Mouse (Mus musculus) cerebellum, adult 2 months (tissue): ENCODE measurements around the gene Cdk8. TPM values are rescaled to one million over a fixed set of nuclear protein-coding genes. Genes with fewer than 3 reads are reported as not detected.
A peak's percentile ranks its signal among the peaks of the same experiment; 100 is the strongest.

Experiments
- DNase-seq, 2 experiments: peaks; one replicate each; pipeline ENCODE4 v3.0.0; 2021
- H3K27ac ChIP-seq: fragments of 200-500 bp; 2 replicates; pipeline ENCODE4 v1.5.1; 2012; ENCODE audit warnings: low read length, control low read depth, inconsistent platforms; ENCODE audit not compliant: insufficient read depth
- H3K27me3 ChIP-seq: fragments of 200-500 bp; 2 replicates; pipeline ENCODE4 v1.6.1; 2012; ENCODE audit warnings: inconsistent platforms, mild to moderate bottlenecking, low read length, moderate library complexity; ENCODE audit not compliant: control insufficient read depth, insufficient read depth
- H3K4me1 ChIP-seq: fragments of 200-500 bp; 2 replicates; pipeline ENCODE4 v1.6.1; 2011; ENCODE audit warnings: low read length; ENCODE audit not compliant: control insufficient read depth, insufficient read depth
- H3K4me3 ChIP-seq: fragments of 200-500 bp; replicated peaks from 2 replicates; pipeline ENCODE3; 2011; ENCODE audit warnings: mild to moderate bottlenecking, low read depth, low read length, control low read depth; ENCODE audit not compliant: insufficient read depth
- CTCF ChIP-seq: fragments of 200-500 bp; IDR thresholded peaks from 2 replicates; pipeline ENCODE4 v1.5.1; 2011; ENCODE audit warnings: low read depth, mild to moderate bottlenecking, control low read depth, low read length, moderate library complexity, borderline replicate concordance; ENCODE audit not compliant: insufficient read depth
- POLR2A ChIP-seq: fragments of 200-500 bp; IDR thresholded peaks from 2 replicates; pipeline ENCODE4 v1.6.1; 2011; ENCODE audit warnings: low read length, control low read depth, borderline replicate concordance; ENCODE audit not compliant: insufficient read depth
- WGBS: fragments of 180-500 bp; shearing (Covaris S2); methylation state at CpG from one replicate; pipeline ENCODE4 v1.1.7; 2018; 5-methylcytosine and 5-hydroxymethylcytosine counted together
- polyA plus RNA-seq: library from polyadenylated mRNA; depleted of rRNA; stranded (reverse); fragments of >200 nt; gene quantifications from 2 replicates; pipeline ENCODE4 v1.2.3, GENCODE M21; 2012

Cdk8 gene
- polyA plus RNA-seq, 1 experiment = 35.3 TPM

DNA sequence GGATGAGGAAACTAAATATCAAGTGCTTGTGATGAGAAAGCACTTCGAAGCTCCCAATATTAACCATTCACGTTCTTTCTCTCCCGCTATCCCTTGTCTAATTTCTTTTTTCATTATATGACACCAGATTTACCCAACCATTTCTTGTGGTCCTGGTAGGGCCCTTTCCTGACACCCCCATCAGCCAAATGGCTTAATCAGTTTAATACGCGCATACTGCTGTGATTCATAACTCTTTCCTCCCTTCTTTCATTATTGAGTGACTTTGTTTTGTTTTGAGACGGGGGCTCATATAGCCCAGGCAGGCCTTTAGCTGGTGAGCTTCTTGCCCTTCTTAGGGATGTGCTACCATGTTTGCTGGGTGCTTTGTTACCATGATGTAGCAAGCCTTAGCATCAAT lies 9.3 kb upstream of the Cdk8 start:
- TF ChIP-seq POLR2A = no peak
- no peak for TF ChIP-seq CTCF
- 30% methylated on average over 6 of the region's 6 CpGs for WGBS
- H3K4me1 ChIP-seq = no peaks in the 10 kb centered on the region
- H3K4me3 ChIP-seq = peak overlapping the region; percentile 72
- peak overlapping the region; percentile 74; the same call in 1 of the 2 replicates for H3K27ac ChIP-seq
- no peak for DNase-seq
- no peaks in the 10 kb centered on the region for H3K27me3 ChIP-seq

DNA sequence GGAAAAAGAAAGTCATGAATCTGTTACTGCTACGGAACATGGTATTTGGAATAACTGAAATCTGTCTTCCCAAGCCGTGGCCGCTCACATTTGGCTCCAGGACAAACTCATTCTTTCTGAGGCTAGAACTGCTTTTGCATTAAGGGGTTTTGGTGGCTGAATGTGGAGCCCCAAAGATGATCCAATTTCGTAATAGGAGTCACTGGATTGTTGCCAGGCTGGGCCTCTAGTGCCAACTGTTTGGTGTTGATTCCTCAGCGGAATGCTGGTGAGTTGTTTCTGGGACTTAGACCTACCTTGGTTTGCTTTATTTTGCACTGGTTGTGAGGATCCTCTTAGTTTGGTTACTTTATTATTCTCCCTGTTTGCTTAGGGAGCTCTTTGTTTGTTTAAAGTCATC lies 7.2 kb upstream of the Cdk8 start:
- TF ChIP-seq POLR2A (no peak), CTCF (no peak)
- WGBS = 64% methylated on average over 5 of the region's 5 CpGs
- no peak for DNase-seq
- no peak overlapping the region for H3K27ac ChIP-seq
- no peaks in the 10 kb centered on the region for H3K4me1 ChIP-seq
- H3K4me3 ChIP-seq = no peak overlapping the region
- H3K27me3 ChIP-seq = no peaks in the 10 kb centered on the region

DNA sequence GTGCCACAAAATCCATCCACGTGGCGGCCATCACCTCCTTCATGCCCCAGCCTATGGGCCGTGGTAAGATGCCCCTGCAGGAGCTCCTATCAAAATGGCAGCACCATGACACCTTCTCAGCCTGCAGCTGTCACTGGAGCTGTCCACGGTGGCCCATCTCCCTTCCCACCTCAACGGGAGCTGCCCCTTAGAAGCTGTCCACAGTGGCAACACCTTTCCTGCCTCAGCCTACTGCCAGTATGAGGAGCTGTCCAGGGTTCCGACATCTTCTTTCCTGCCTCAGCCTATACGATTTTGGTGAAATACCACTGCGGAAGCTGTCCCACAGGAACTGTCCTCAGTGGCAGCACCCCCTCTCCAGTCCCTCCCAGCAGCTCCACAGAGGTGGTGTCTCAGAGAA lies 3.5 kb upstream of the Cdk8 start:
- H3K4me3 ChIP-seq = no peak overlapping the region
- no peaks in the 10 kb centered on the region for H3K4me1 ChIP-seq
- WGBS = 82% methylated on average over 8 of the region's 8 CpGs
- no peak for DNase-seq
- TF ChIP-seq CTCF = no peak
- no peak for TF ChIP-seq POLR2A
- no peak overlapping the region for H3K27ac ChIP-seq
- no peaks in the 10 kb centered on the region for H3K27me3 ChIP-seq

DNA sequence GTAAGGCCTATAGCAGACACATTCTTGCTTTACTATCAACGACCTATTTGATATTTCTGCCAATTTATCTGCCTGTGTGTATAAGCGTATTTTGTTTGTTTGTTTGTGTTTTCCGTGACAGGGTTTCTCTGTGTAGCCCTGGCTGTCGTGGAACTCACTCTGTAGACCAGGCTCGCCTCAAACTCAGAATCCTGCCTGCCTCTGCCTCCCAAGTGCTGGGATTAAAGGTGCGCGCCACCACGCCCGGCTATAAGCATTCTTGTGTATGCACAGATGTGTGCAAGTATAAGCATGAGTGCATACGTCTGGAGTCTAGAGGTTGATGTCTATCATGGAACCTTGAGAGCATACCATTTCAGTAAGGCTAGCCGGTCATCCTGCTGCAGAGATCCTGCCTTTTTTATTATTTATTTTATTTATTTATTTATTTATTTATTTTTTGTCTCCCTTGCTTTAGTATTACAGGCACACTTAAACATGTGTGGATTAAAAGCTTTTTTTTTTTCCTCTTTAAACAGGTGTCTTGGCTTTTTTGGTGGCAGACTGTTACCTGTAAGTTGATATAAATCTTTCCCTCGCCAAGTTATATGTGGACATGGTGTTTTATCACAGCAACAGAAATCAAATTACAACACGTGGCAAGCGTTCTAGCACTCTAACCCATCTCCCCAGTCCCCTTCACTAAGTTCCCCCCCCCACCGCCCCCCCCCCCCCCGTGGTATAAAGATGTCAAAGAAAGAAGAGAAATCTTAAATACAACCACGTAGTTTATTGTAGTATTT lies 970 bp upstream of the Cdk8 start:
- DNase-seq = no peak
- WGBS = 54% methylated on average over 17 of the region's 17 CpGs
- H3K27ac ChIP-seq = no peak overlapping the region
- H3K4me1 ChIP-seq = no peaks in the 10 kb centered on the region
- peak overlapping the region; percentile 78 for H3K4me3 ChIP-seq
- TF ChIP-seq CTCF (no peak), POLR2A (no peak)
- no peaks in the 10 kb centered on the region for H3K27me3 ChIP-seq

DNA sequence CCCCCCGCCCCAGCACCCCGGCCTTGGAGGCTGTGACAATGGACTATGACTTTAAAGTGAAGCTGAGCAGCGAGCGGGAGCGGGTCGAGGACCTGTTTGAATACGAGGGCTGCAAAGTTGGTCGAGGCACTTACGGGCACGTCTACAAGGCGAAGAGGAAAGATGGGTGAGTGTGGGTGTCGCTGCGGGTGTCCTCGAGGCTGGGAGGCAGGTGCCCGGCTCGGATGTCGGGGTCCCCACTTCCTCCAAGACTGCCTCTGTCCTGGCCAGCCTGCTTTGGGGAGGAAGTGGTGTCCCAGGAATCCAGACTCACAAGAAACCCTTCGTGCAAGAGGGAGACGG lies 596 bp downstream of the Cdk8 start:
- H3K4me3 ChIP-seq = peak overlapping the region; percentile 78
- TF ChIP-seq CTCF (no peak), POLR2A (no peak)
- H3K27ac ChIP-seq = 0 out of 2 replicates have a peak overlapping the region, but pooled peaks have one; percentile 81
- DNase-seq = peak in 1 of 2 experiments; percentile 53
- under 1% methylated on average over 19 of the region's 19 CpGs for WGBS
- no peaks in the 10 kb centered on the region for H3K27me3 ChIP-seq
- H3K4me1 ChIP-seq = no peaks in the 10 kb centered on the region; the same call in 1 of the 2 replicates

DNA sequence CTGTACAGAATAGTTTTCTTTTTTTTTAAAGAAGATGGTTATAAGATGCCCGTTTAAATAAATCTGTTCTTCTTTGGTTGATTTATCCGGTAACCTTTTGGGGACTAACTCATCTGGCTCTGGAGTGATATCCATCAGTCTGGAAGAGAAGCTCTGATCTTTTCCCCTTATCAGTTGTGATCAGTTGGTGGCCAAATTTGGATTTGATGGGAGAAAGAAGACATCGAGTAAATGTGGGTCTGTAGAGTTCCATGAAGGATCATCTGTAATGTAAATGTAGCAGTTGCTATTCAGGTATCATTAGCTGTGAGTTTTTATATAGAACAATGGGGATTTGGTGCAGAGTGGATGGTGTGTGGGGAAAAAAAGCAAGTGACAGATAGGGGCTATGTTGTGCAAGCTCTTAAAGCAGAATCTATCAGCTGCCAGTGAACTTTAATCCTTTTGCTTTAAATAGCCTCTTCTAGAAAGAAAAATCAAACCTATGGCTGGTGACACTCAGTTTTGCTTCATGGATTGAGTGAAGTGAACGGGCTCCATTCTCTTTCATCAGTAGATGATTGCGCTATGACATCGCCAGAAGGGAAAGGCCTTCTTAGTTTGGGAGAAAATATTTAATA lies 1.1 kb downstream of the Cdk8 start:
- Histone ChIP-seq H3K27me3 (no peaks in the 10 kb centered on the region), H3K4me1 (no peaks in the 10 kb centered on the region; the same call in 1 of the 2 replicates), H3K4me3 (peak overlapping the region; percentile 78), H3K27ac (no peak overlapping the region)
- TF ChIP-seq POLR2A (no peak), CTCF (no peak)
- DNase-seq = no peak
- 17% methylated on average over 6 of the region's 6 CpGs for WGBS

DNA sequence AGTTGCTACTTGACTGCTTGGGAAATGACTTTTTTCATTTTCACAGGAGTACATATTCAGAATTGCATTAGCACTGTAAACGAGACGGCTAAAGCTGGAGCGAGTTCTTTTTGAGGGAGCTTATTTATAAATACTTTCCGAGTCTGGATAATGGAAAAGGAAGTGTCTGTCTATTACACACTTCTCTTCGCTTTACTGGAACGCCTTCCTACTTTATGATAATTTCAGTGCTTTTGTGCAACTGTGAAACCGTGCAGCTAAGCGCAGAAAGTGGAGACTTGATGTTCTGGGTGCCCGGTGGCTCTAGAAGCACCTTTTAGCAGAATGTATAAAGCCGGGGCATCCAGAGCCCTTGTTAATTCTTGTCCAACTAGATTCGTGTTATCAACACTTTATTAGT lies 1.8 kb downstream of the Cdk8 start:
- TF ChIP-seq POLR2A = no peak
- no peak for TF ChIP-seq CTCF
- Histone ChIP-seq H3K4me1 (no peaks in the 10 kb centered on the region; the same call in 1 of the 2 replicates), H3K27ac (no peak overlapping the region), H3K27me3 (no peaks in the 10 kb centered on the region), H3K4me3 (peak overlapping the region; percentile 78)
- 27% methylated on average over 11 of the region's 11 CpGs for WGBS
- no peak for DNase-seq

DNA sequence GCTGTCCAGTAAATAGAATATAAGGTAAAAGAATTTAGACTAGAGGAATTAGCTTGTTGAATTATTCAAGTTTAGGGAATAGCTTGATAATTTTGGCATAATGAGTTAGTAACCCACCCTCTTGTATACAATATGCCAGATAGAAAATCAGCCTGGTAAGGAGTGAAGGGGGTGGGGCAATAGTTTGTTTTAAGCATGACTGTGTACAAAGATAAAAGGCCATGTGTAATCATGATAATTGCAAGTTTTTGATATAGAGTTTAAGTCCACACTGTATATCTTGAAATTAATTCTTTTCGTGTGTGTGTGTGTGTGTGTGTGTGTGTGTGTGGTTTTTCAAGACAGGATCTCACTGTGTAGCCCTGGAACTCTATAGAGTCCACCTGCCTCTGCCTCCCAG lies 3.3 kb downstream of the Cdk8 start:
- Histone ChIP-seq H3K27ac (no peak overlapping the region), H3K27me3 (no peaks in the 10 kb centered on the region), H3K4me3 (no peak overlapping the region), H3K4me1 (peaks cover 2% of the 10 kb centered on the region; the same call in 1 of the 2 replicates)
- WGBS = 76% methylated on average over 1 of the region's 1 CpGs
- no peak for TF ChIP-seq CTCF
- DNase-seq = no peak
